Mouse (Mus musculus) E14TG2a.4 (cell line): Measurements from ENCODE around the gene Mpig6b.

Source experiments
- CTCF ChIP-seq: conservative IDR thresholded peaks from 2 replicates; pipeline ENCODE4 v1.5.1; 2014; ENCODE audit warnings: low read length
- NANOG ChIP-seq: IDR thresholded peaks from 2 replicates; pipeline ENCODE4 v1.6.1; 2014; ENCODE audit warnings: borderline replicate concordance, low read length, mixed read lengths

DNA sequence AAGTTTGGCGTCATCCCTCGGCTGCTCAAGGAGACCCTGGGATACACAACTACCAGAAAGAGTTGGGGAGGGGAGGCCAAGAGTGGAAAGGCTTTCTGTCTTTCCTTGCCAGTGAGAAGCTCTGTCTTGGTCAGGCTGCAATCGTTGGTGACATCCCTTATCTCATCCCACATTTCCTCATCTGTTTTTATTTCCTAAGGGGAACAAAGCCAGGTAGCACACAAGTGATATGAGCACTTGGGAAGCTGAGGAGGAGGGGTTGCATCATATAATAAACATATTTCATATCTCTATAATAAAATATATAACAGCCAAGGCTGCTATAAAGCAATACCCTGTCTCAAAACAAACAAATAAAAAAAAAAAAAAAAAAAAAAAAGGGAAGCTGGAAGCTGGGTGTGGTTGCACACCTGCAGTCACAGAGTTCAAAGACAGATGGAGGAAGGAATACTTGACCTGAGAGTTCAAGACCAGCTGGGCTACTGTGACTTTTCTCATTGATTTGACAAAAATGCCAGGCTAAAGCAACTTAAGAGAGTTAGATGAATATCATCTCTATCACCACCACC, 18.0 kb upstream of the Mpig6b start:
- TF ChIP-seq CTCF (no peak), NANOG (no peak)
